Mouse (Mus musculus) brain, embryonic 14.5 days (tissue): Measurements from ENCODE around the gene Rarres1.

Experiments used
- CTCF ChIP-seq: fragments of 200-500 bp; IDR thresholded peaks from 2 replicates; pipeline ENCODE4 v1.5.1; 2012; ENCODE audit warnings: inconsistent platforms, mild to moderate bottlenecking, moderate library complexity, borderline replicate concordance; ENCODE audit not compliant: insufficient read depth, insufficient read length; ENCODE audit errors: extremely low read depth
- POLR2A ChIP-seq: fragments of 200-500 bp; IDR thresholded peaks from 2 replicates; pipeline ENCODE4 v1.6.1; 2012; ENCODE audit warnings: mild to moderate bottlenecking, inconsistent platforms, borderline replicate concordance; ENCODE audit not compliant: poor library complexity, insufficient read depth, insufficient read length, severe bottlenecking; ENCODE audit errors: extremely low read depth

- no peak for TF ChIP-seq CTCF
- TF ChIP-seq POLR2A, result no peak
Measured at GRCm38 (mm10) chr3:67493132-67493531, 22.2 kb downstream of the Rarres1 start.
